Mouse (Mus musculus) gastrocnemius, adult 2 months (tissue): Measurements from ENCODE around the gene Elmsan1. TPM values are rescaled to one million over a fixed set of nuclear protein-coding genes. Genes with fewer than 3 reads are reported as not detected.
A peak's percentile ranks its signal among the peaks of the same experiment; 100 is the strongest.

ENCODE experiments used
- DNase-seq: peaks from one replicate; pipeline ENCODE4 v3.0.0; 2022
- H3K27ac ChIP-seq: fragments of 200-600 bp; 2 replicates; pipeline ENCODE4 v1.8.1; 2022; ENCODE audit warnings: mild to moderate bottlenecking
- H3K4me3 ChIP-seq: fragments of 200-600 bp; 2 replicates; pipeline ENCODE4 v1.8.1; 2022; ENCODE audit warnings: mild to moderate bottlenecking, moderate library complexity
- CTCF ChIP-seq: fragments of 200-600 bp; IDR thresholded peaks from 2 replicates; pipeline ENCODE4 v1.8.1; 2022; ENCODE audit warnings: antibody characterized with exemption, mild to moderate bottlenecking, moderate library complexity
- intact Hi-C: fragments of 180-260 bp; cut with DNase I; formaldehyde crosslinking; loops from one replicate; pipeline ENCODE4 v1.15.1; 2025
- total RNA-seq, 2 experiments: library from RNA; stranded (reverse); gene quantifications; 2 replicates each; pipeline ENCODE4 v1.2.3; 2021

Elmsan1 gene
- total RNA-seq, 2 experiments from 2014 or later, result 10.2 to 11.9 TPM

DNA sequence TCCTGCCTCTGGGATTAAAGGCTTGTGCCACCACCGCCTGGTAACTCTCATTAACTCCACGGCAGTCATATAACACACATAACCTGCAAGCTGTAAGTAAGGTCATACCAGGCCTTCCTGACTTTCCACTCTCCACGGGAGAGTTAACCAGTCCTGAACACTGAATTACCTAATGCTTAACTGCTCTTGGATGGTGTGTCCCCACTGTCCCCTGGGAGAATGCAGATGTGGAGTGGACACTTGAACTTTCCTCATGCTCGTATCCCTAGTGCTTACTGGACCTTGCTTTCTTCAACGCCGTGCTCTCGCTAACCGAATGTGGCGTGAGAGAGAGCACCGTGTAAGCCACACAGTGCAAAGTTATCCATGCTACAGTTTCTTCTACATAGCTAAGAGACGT, 8.4 kb downstream of the Elmsan1 start:
- DNase-seq, result no peak
- intact Hi-C loops, result no loop called here
- no peak overlapping the region for H3K27ac ChIP-seq
- H3K4me3 ChIP-seq, result no peak overlapping the region
- no peak for TF ChIP-seq CTCF

DNA sequence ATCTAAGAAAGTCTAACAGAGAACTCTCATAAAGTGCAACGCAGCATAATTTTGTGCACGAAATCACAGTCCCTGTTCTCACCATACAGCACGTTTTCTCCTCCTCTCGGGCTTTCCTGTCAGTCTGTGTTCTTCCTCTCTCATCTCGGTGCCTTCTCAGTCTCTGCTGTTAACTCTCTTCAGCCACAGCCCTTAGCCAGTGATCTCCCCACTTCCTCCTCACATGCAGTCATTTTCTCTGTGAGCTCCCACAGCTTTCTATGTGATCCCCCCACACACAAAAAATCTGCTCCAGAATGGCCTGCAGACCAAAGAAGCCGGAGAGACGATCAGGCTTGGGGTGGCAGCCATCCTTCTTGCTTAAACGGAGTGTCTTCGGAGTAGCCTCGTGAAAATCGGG, 9.6 kb downstream of the Elmsan1 start:
- no peak for TF ChIP-seq CTCF
- DNase-seq, result no peak
- intact Hi-C loops, result no loop called here
- H3K27ac ChIP-seq, result no peak overlapping the region
- no peak overlapping the region for H3K4me3 ChIP-seq

DNA sequence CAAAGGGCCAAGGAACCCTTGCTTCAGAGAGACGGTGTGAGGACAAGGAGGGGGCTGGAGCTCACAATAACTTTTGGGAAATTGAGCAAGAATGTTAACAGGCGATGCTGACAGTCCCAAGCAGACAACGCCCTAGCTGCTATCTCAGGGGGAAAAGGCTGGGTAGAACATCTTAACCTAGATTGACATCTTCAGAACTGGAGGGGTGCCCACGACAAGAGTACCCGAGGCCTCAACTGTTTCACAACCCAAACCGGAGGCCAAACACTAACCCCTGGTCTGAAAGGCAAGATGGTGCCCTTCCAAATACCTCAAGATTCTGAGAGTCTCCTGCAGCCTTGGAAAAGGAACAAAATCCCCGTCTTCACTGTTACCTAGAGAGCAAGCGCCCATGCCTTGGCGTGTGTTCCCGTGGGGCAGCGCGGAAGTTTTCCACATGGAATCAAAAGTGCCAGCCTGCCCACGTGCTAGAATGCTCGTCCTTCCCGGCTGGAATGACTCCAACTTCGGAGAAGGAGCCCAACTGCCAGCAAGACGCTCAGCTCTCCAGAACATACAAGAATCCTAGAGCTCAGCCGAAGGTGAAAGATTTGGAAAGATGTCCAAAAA, 11.4 kb downstream of the Elmsan1 start:
- TF ChIP-seq CTCF, result no peak
- no peak overlapping the region for H3K4me3 ChIP-seq
- intact Hi-C loops, result no loop called here
- peak; percentile 50 for DNase-seq
- H3K27ac ChIP-seq, result peak overlapping the region; percentile 50

DNA sequence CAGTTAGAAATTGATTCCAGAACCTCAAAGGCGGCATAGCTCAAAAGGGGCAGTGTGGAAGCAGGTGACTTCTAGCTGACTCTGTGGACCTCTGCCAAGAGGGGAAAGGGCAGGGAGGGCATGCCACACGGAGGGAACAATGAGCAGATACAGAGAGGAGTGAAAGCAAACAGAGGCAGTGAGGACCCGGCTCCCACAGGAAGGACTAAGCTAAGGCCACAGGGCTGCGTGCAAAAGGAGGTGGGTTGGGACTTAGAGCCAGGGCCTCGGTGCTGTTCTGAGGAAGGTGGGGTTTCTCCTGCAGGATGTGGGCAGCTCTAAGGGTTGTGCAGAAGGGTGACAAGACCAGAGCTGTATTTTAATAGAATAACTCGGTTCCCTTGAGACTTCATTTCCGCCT, 12.2 kb downstream of the Elmsan1 start:
- Histone ChIP-seq H3K27ac (peak overlapping the region; percentile 50), H3K4me3 (no peak overlapping the region)
- intact Hi-C loops, result no loop called here
- TF ChIP-seq CTCF, result no peak
- DNase-seq, result no peak

DNA sequence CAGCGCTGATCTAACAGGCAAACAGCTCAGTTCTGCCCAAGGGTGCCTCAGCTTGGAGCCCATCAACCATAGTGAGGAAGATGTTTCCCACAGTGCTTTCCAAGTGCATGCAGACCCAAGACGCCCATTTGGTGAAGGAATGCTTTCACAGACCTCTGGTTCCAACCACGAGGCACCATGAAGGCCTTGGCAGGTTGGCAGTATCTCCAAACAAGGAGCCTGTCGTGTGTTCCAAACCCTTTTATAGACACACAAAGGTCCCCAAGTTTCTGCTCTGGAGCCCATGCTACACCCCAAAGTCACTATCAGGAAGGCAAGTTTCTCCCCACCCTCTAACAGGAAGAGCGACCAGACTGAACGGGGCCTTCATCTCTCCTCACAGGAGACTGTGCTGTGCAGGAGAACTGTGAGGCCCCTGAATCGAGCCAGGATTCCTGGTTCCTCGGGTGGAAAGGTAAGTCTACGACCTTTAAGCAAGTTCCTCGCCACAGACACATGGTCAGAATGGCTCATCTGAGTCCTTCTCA, 13.0 kb downstream of the Elmsan1 start:
- no peak for TF ChIP-seq CTCF
- no peak overlapping the region for H3K4me3 ChIP-seq
- intact Hi-C loops, result no loop called here
- no peak overlapping the region for H3K27ac ChIP-seq
- DNase-seq, result no peak

DNA sequence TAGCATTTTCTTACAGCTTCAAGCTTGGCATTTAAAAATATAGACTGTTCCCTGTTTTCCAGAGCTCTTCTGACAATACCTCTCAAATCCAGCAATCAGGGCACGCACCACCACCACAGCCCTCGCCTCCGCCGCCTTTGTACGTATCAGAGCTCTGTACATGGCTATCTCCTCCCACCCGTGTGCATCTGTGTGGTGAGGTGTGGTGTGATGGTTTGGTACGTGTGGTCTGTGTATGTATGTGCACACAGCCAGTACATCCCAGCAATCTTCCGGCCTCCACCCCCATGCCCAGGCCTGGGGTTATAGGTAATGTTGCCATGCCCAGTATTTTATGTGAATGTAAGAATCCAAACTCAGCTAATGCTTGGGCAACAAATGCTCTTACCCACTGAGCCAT, 14.0 kb downstream of the Elmsan1 start:
- intact Hi-C loops, result no loop called here
- H3K27ac ChIP-seq, result no peak overlapping the region
- no peak for TF ChIP-seq CTCF
- no peak overlapping the region for H3K4me3 ChIP-seq
- no peak for DNase-seq

DNA sequence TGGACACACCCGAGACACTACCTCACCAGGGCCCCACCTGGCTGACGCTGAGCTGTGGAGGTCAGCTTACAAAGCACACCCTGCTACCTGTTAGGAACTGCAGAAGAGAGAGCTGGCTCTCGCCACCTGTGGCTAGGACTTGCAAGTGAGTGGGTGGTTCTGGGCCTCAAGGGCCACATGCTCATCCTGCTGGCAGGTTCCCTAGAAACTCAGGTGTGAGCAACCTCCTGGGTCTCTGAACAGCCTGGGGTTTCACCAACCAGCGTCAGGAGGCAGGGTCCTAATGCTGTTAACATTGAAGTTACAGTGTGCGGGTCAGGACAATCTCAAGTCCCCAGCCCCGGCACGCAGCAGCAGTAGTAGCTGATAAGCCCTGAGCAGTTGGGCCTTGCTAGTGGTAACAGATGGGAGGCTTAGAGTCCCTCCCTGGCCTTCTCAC, 14.9 kb downstream of the Elmsan1 start:
- no peak overlapping the region for H3K27ac ChIP-seq
- intact Hi-C loops, result no loop called here
- TF ChIP-seq CTCF, result no peak
- no peak for DNase-seq
- H3K4me3 ChIP-seq, result no peak overlapping the region

DNA sequence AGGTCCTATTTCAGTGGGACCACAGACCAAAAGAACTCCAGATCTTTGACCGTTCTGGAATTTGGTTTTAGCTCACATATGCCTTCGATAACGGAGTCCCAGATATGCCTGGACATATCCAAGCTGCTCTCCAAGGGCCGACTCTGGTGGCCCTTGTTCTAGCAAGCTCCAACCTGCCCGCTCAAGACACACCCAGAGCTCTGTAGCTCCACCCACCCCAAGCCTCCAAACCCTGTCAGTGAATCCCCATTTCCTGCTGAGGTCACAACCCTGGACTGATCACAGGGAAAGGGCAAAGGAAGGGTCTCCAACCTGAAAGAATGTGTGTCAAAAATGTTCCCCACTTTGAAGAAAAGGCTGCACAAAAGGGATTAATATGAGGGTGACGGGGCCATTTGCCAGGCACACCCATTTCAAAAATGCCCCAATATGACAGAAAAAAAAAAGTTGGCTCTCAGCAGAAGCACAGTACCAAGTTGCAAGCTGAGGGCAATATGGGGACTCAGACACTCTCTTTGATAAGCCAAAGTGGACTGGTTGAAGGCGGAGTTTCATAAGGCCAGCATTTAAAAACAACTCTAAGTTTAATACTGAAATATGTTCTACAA, 15.4 kb downstream of the Elmsan1 start:
- 0 out of 2 replicates have a peak overlapping the region, but pooled peaks have one; percentile 20 for H3K27ac ChIP-seq
- intact Hi-C loops, result no loop called here
- H3K4me3 ChIP-seq, result no peak overlapping the region
- DNase-seq, result no peak
- TF ChIP-seq CTCF, result no peak

DNA sequence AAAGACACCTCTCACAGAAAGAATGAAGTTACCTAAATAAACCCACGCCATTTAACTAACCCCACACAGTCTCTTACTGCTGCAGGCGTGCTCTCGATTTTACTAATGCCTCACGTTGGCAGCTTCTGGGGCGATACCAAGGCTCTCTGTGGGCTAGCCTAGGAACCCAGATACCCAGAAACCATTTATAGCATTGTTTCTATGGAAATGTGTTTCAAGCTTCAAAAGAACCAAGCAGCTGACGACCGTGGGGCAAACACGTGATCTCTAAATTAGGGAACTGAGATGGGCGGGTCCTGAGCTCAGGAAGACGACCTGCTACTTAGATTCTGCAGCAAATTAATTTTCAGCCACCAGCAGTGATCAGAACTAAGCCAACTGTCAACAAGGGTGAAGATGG, 16.1 kb downstream of the Elmsan1 start:
- no peak overlapping the region for H3K27ac ChIP-seq
- no peak overlapping the region for H3K4me3 ChIP-seq
- intact Hi-C loops, result no loop called here
- no peak for TF ChIP-seq CTCF
- DNase-seq, result no peak

DNA sequence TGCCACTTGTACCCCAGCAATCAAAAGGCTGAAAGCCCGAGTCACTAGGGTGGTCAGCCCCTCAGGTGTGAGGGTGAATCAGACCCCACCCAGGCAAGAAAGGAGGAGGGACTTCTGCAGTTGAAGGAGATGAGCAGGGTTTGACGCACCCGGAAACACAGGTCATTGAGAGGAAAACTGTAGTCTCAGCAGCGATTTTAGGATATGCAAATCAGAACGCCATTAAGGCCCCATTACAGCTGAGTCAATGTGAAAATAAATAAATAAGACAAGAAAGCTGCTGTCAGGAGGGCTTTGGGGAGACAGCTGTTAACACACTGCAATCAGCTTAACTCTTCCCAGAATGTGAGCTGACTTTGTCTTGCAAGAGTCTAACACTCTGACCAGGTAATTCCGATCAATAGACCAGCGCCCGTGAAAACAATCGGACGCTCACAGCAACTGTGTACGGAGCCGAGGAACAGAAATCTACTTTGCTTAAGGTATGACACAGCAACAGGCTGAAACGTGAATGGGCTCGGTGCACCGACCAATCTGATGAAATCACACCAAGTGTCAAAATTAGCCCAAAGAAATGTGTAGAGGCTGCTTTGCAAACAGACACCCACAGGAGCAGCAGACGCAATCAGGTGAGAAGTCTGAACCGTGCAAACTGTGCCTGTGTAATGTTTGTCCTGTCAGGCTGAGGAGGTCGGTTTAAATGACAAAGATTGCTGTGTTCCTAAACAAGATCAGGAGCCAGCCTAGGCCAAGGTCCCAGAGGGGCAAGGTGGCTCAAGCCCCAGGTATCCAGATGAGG, 16.8 kb downstream of the Elmsan1 start:
- no peak for DNase-seq
- intact Hi-C loops, result no loop called here
- H3K27ac ChIP-seq, result peak overlapping the region; percentile 24
- H3K4me3 ChIP-seq, result no peak overlapping the region
- TF ChIP-seq CTCF, result no peak

DNA sequence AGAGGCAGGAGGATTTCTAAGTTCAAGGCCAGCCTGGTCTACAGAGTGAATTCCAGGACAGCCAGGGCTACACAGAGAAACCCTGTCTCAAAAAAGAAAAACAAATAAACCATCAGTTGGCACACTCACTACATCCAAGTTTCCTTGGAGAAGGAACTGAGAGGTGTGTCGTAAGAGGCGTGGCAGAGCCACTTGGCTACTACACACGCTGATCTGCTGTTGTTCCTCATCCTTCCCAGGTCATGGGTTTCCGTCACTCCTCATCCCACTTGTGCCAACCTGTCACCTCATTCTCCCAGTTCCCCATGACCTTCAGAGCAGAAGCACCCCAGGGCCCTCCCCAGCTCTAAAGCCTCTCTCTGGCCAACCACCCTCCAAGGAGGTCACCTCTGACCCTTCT, 17.5 kb downstream of the Elmsan1 start:
- Histone ChIP-seq H3K27ac (peak overlapping the region; percentile 16), H3K4me3 (no peak overlapping the region)
- TF ChIP-seq CTCF, result no peak
- intact Hi-C loops, result no loop called here
- DNase-seq, result no peak

DNA sequence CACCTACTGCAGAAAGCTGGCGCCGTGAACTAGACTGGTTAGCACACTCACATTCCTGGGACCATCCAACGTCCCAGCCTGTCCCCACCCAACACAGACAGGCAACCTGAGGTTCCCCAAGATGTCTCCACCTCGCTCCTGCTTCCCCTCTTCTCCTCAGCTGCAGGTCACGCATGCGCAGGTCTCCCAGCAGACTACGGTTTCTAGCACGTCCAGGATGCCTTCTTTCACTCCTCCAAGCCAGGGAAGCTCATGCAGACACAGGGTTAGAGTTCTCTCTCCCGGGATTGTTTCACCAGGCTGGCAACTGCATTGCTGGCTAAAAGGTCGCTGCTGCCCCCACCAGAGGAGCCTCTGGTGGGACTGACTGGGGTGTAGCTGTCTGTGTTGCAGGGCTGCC, 19.8 kb downstream of the Elmsan1 start:
- H3K4me3 ChIP-seq, result no peak overlapping the region
- TF ChIP-seq CTCF, result no peak
- no peak for DNase-seq
- peak overlapping the region; percentile 71 for H3K27ac ChIP-seq
- intact Hi-C loops, result no loop called here

DNA sequence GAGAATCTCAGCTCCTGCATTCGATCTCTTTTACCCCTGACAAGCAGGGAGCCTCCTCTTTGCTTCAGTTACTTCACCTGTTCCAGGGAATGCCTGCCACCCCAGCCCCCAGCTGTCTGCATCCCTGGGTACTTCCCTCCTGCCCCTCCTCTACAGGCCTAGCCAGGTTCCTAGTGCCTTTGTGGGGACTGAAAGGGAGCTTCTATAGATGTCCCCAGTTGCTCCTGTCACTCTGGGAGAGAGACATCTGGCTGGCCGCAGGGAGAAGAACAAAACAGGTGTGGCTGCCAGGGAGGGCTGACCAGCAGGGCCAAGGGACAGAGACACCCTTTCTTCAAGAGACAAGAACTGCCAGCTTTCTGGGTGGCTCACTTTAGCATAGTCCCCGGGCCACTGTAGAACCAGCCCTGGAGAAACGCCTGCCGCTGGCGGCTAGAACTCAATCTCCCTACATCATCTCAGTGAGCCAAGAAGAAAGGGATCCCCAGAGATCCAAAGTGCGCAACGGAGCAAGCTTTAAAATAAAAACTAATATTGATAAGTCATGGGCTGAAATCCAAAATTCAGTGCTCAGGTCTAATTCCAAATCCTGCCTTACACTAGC, 20.5 kb downstream of the Elmsan1 start:
- DNase-seq, result peak; percentile 61
- intact Hi-C loops, result no loop called here
- TF ChIP-seq CTCF, result no peak
- Histone ChIP-seq H3K27ac (peak overlapping the region; percentile 71), H3K4me3 (peak overlapping the region; percentile 15; the same call in 1 of the 2 replicates)
